Comparison of ENCODE assay signal across 13 mouse cellular contexts in the genomic region with DNA sequence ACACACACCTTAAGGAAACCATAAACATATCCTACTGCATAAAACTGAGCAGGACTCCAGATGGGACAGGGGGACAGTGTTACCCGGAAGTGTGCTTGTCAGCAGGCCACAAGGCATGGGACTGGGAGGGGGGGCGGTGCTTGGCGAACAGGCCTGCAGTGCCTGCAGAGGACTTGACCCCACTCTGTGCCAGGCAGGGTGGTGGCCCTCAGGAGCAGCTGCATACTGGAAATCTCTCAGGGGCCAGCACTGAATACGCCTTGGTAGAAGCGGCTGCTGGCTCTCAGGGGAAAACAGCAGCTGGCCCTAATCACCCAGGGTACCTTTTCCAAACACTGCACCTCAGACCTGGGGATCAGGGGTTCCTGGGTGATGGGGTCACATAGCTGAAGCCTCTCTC. TPM values are rescaled to one million over a fixed set of nuclear protein-coding genes. Genes with fewer than 3 reads are reported as not detected.
DNase-seq lines count a peak whose midpoint lies in the region; ATAC-seq and TF ChIP-seq lines count a peak whose summit lies in the region.
"Had no signal": no experiment of that assay in that cellular context is flagged by ENCODE, and none has a peak within 500 bp of the region (broad histone marks: within the 10 kb centered on the region; RNA-seq: fewer than 3 reads in every experiment).

No protein-coding gene starts in this region.

- H3K9me3 ChIP-seq in intestine, embryonic 15.5 days: no peaks in the 10 kb centered on the region
- H3K9me3 ChIP-seq in intestine, postnatal 0 days (ENCODE audit: control insufficient read depth): no peaks in the 10 kb centered on the region
- no peaks in the 10 kb centered on the region for H3K9me3 ChIP-seq in stomach, embryonic 16.5 days (replicated peaks; ENCODE audit: control insufficient read depth, low read length)
- H3K9me3 ChIP-seq: limb, embryonic 15.5 days had no signal

- no peak overlapping the region for H3K4me3 ChIP-seq in intestine, embryonic 15.5 days (replicated peaks)
- H3K4me3 ChIP-seq in intestine, postnatal 0 days (ENCODE audit: low read depth, low read length): no peak overlapping the region
- H3K4me3 ChIP-seq in stomach, embryonic 16.5 days (replicated peaks; ENCODE audit: low read length): no peak overlapping the region
- H3K4me3 ChIP-seq: erythroblast, embryonic 14.5 days; limb, embryonic 15.5 days had no signal

- peak; percentile 13 for DNase-seq in CD4-positive, CD25-positive, alpha-beta regulatory T cell, adult 2 months (ENCODE audit: low read depth, low spot score)
- DNase-seq in right cerebral cortex, postnatal 14 days: peak; percentile 10
- no peak for DNase-seq in right cerebral cortex, postnatal 4 days
- DNase-seq in layer of hippocampus, adult 18-20 months (ENCODE audit: low spot score in 2 of 2): no peak
- DNase-seq: cerebellum, adult 18-20 months; kidney, postnatal 14 days; layer of hippocampus, postnatal 36 days had no signal

- WGBS in intestine, embryonic 15.5 days: 53% methylated on average over 5 of the region's 5 CpGs
- 61% methylated on average over 5 of the region's 5 CpGs for WGBS in intestine, postnatal 0 days
- 55% methylated on average over 5 of the region's 5 CpGs for WGBS in stomach, embryonic 16.5 days

- ATAC-seq in CD4-positive, CD25-positive, alpha-beta regulatory T cell, adult 4 months: no peak
- ATAC-seq in intestine, embryonic 15.5 days: peak; percentile 73
- ATAC-seq in intestine, postnatal 0 days: no peak
- ATAC-seq in stomach, embryonic 16.5 days (ENCODE audit: insufficient read depth, low FRiP score): peak; percentile 59; the same call in 1 of the 2 replicates

- peaks cover 25% of the 10 kb centered on the region for H3K4me1 ChIP-seq in intestine, embryonic 15.5 days (replicated peaks)
- H3K4me1 ChIP-seq in intestine, postnatal 0 days (replicated peaks; ENCODE audit: control insufficient read depth, insufficient read depth, low read length): peaks cover 9% of the 10 kb centered on the region; the same call in 1 of the 2 replicates
- peaks cover 21% of the 10 kb centered on the region; the same call in 1 of the 2 replicates for H3K4me1 ChIP-seq in stomach, embryonic 16.5 days (ENCODE audit: control insufficient read depth, insufficient read depth, low read length)

- H3K27me3 ChIP-seq in intestine, embryonic 15.5 days (replicated peaks): no peaks in the 10 kb centered on the region
- H3K27me3 ChIP-seq in intestine, postnatal 0 days (replicated peaks; ENCODE audit: control insufficient read depth, insufficient read depth, low read length): no peaks in the 10 kb centered on the region
- H3K27me3 ChIP-seq in stomach, embryonic 16.5 days (ENCODE audit: control insufficient read depth, insufficient read depth, low read length): no peaks in the 10 kb centered on the region
- H3K27me3 ChIP-seq: limb, embryonic 15.5 days had no signal

- no peaks in the 10 kb centered on the region for H3K36me3 ChIP-seq in intestine, embryonic 15.5 days
- no peaks in the 10 kb centered on the region for H3K36me3 ChIP-seq in intestine, postnatal 0 days (ENCODE audit: control insufficient read depth, insufficient read depth)
- H3K36me3 ChIP-seq in stomach, embryonic 16.5 days (ENCODE audit: control insufficient read depth, insufficient read depth, low read length): no peaks in the 10 kb centered on the region
- H3K36me3 ChIP-seq: limb, embryonic 15.5 days had no signal

- no peak overlapping the region for H3K4me2 ChIP-seq in intestine, embryonic 15.5 days (replicated peaks)
- H3K4me2 ChIP-seq in intestine, postnatal 0 days (replicated peaks; ENCODE audit: low read depth): no peak overlapping the region
- H3K4me2 ChIP-seq in stomach, embryonic 16.5 days (ENCODE audit: low read depth, low read length): no peak overlapping the region
- H3K4me2 ChIP-seq: limb, embryonic 15.5 days had no signal

- no peak overlapping the region for H3K9ac ChIP-seq in intestine, embryonic 15.5 days
- no peak overlapping the region for H3K9ac ChIP-seq in intestine, postnatal 0 days (ENCODE audit: low read depth, low read length)
- no peak overlapping the region for H3K9ac ChIP-seq in stomach, embryonic 16.5 days (ENCODE audit: low read length)
- H3K9ac ChIP-seq: limb, embryonic 15.5 days had no signal

- TF ChIP-seq CTCF in intestine, postnatal 0 days (IDR thresholded peaks at IDR 0.05; ENCODE audit: low read depth): no peak

- no peak overlapping the region for H3K27ac ChIP-seq in intestine, embryonic 15.5 days
- no peak overlapping the region for H3K27ac ChIP-seq in intestine, postnatal 0 days (ENCODE audit: low read depth, low read length)
- H3K27ac ChIP-seq in stomach, embryonic 16.5 days (ENCODE audit: low read length): peak overlapping the region; percentile 19; the same call in 1 of the 2 replicates
- H3K27ac ChIP-seq: limb, embryonic 15.5 days had no signal

RNA-seq across cellular contexts. Expression of a gene that starts 29.2 kb away (rescaled TPM):
- polyA plus RNA-seq in CD4-positive, CD25-positive, alpha-beta regulatory T cell, adult 4 months (2017; shearing (Covaris generic)): 10 to 100 TPM; 96.4 to 96.5 TPM
- 57.3 and 61.4 TPM in 2 replicates for polyA plus RNA-seq in intestine, embryonic 15.5 days (2015; fragmentation: Nextera tagmentation; extraction: Ambion mirVana)
- 43.0 and 50.1 TPM in 2 replicates for polyA plus RNA-seq in intestine, postnatal 0 days (2015; fragmentation: Nextera tagmentation; extraction: Ambion mirVana)
- 44.3 and 49.5 TPM in 2 replicates for polyA plus RNA-seq in stomach, embryonic 16.5 days (2015; fragmentation: Nextera tagmentation; extraction: Ambion mirVana)
- total RNA-seq in layer of hippocampus, adult 18-20 months (2021): 100 to 1,000 TPM; 128 to 136 TPM

Comparison
In these comparisons a context has a peak if more than half of its experiments do, and no peak if none do; other contexts are left out.
1. DNase-seq: peak in CD4-positive, CD25-positive, alpha-beta regulatory T cell, adult 2 months (single experiment) and right cerebral cortex, postnatal 14 days (single experiment); none in right cerebral cortex, postnatal 4 days (single experiment) and layer of hippocampus, adult 18-20 months (0 of 2).
2. ATAC-seq: peak in intestine, embryonic 15.5 days (single experiment) and stomach, embryonic 16.5 days (single experiment); none in CD4-positive, CD25-positive, alpha-beta regulatory T cell, adult 4 months (single experiment) and intestine, postnatal 0 days (single experiment).